16 mouse cellular contexts compared by ENCODE assay signal in the genomic region with DNA sequence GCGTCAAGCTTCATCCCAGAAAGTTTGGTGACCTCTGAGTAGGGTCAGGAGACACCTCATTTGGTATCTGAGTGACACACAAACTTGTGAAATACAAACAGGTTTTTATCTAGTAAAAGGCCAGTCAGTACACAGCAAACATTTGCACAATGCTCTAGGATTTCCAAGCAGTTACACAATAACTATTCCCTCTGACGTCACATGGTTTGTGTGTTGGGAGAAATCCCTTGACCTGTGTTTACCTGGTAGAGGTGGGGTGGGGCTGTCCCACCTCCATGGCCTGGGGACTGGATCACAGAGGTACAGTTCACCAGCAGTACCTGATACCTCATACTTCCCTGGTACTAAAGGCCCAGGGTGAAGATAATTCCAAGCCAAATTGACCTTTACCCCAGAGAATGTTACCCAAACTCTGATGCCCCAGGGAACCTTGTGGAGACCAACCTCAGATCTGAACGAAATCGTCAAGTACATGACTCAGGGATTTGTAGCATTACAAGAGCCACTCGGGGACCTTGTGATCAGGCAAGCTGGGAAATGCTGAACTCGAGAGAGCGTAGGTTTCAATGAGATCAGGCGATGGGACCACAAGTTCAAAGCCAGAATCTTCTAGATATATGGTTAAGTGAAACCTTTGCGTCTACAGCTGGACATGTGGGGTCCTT. TPM values are rescaled to one million over a fixed set of nuclear protein-coding genes. Genes with fewer than 3 reads are reported as not detected.
A peak's percentile ranks its signal among the peaks of the same experiment; 100 is the strongest.
DNase-seq lines count a peak whose midpoint lies in the region; ATAC-seq lines count a peak whose summit lies in the region.
"Had no signal": no experiment of that assay in that cellular context is flagged by ENCODE, and none has a peak within 500 bp of the region (broad histone marks: within the 10 kb centered on the region; RNA-seq: fewer than 3 reads in every experiment).

No protein-coding gene starts in this region.

- DNase-seq in adrenal gland, adult 2 months = peak; percentile 54
- DNase-seq in adrenal gland, postnatal 36 days = no peak
- DNase-seq in lung, adult 18-20 months = peak; percentile 67 to 81
- DNase-seq in lung, postnatal 14 days = no peak
- peak; percentile 84 for DNase-seq in lung, postnatal 36 days
- no peak for DNase-seq in gastrocnemius, adult 8-10 months (ENCODE audit: low spot score in 2 of 2)
- no peak for DNase-seq in retina, embryonic 14.5 days (ENCODE audit: low spot score)
- DNase-seq: cerebellum, adult 8-10 months; cerebellum, postnatal 36 days; embryo, embryonic 11 days; kidney, postnatal 4 days had no signal

- ATAC-seq in activated CD4-positive, CD25-positive, alpha-beta regulatory T cell, adult 4 months = no peak
- ATAC-seq: forebrain, embryonic 13.5 days; hindbrain, embryonic 16.5 days; intestine, embryonic 15.5 days; midbrain, embryonic 15.5 days had no signal

RNA-seq across cellular contexts. Expression of a gene that starts 5.2 kb away (rescaled TPM):
- 100 to 1,000 TPM; 298 to 434 TPM for total RNA-seq in adrenal gland, adult 2 months (2021)
- 136 and 197 TPM in 2 replicates for polyA plus RNA-seq in adrenal gland, adult 2 months (2012; rRNA removed)
- 100 to 1,000 TPM; 268 to 422 TPM for total RNA-seq in adrenal gland, postnatal 36 days (2021)
- 100 to 1,000 TPM in 2 of 4 experiments, 10 to 100 TPM in 2; 95.3 to 112 (median 98.9) TPM for total RNA-seq in gastrocnemius, adult 8-10 months (2022)
- 10 to 100 TPM; 35.3 to 49.7 TPM for polyA plus RNA-seq in activated CD4-positive, CD25-positive, alpha-beta regulatory T cell, adult 4 months (2017; shearing (Covaris generic))

Comparison
In these comparisons a context has a peak if more than half of its experiments do, and no peak if none do; other contexts are left out.
1. DNase-seq: peak in adrenal gland, adult 2 months (single experiment), lung, adult 18-20 months (2 of 2) and lung, postnatal 36 days (single experiment); none in adrenal gland, postnatal 36 days (0 of 2), lung, postnatal 14 days (single experiment), gastrocnemius, adult 8-10 months (0 of 2) and retina, embryonic 14.5 days (single experiment).